Mouse (Mus musculus) liver, postnatal 0 days (tissue): ENCODE data around the gene Ppy. TPM values are rescaled to one million over a fixed set of nuclear protein-coding genes. Genes with fewer than 3 reads are reported as not detected.

Experiments
- ATAC-seq: fragments of 200-750 bp; cut with Nextera tagmentation; 2 replicates; pipeline ENCODE4 v1.8.0; 2017; ENCODE audit warnings: mild to moderate bottlenecking, moderate library complexity
- DNase-seq: peaks from one replicate; pipeline ENCODE4 v3.0.0-alpha.2; 2016
- H3K27ac ChIP-seq: fragments of 300-500 bp; sonication (generic); 2 replicates; pipeline ENCODE4 v1.5.1; 2014; ENCODE audit warnings: antibody characterized with exemption, moderate library complexity, mild to moderate bottlenecking, low read depth
- H3K27me3 ChIP-seq: fragments of 300-500 bp; sonication (generic); 2 replicates; pipeline ENCODE4 v1.6.1; 2014; ENCODE audit warnings: low read length, control low read depth, mixed read lengths; ENCODE audit not compliant: insufficient read depth
- H3K36me3 ChIP-seq: fragments of 300-500 bp; sonication (generic); replicated peaks from 2 replicates; pipeline ENCODE4 v1.6.1; 2014; ENCODE audit warnings: mild to moderate bottlenecking, control low read depth, low read length, moderate library complexity, mixed read lengths; ENCODE audit not compliant: insufficient read depth
- H3K4me1 ChIP-seq: fragments of 300-500 bp; sonication (generic); 2 replicates; pipeline ENCODE4 v1.6.1; 2014; ENCODE audit warnings: antibody characterized with exemption, mild to moderate bottlenecking, control low read depth; ENCODE audit not compliant: insufficient read depth
- H3K4me2 ChIP-seq: fragments of 300-500 bp; sonication (generic); 2 replicates; pipeline ENCODE4 v1.6.1; 2014; ENCODE audit warnings: low read depth, mild to moderate bottlenecking, low read length, moderate library complexity, mixed read lengths
- H3K4me3 ChIP-seq: fragments of 300-500 bp; sonication (generic); 2 replicates; pipeline ENCODE4 v1.5.1; 2014; ENCODE audit warnings: low read depth, low read length
- H3K9ac ChIP-seq: fragments of 300-500 bp; sonication (generic); replicated peaks from 2 replicates; pipeline ENCODE4 v1.6.1; 2014; ENCODE audit warnings: mild to moderate bottlenecking, moderate library complexity
- H3K9me3 ChIP-seq: fragments of 300-500 bp; sonication (generic); 2 replicates; pipeline ENCODE4 v1.6.1; 2016; ENCODE audit warnings: mild to moderate bottlenecking, control low read depth, low read length, mixed read lengths
- CTCF ChIP-seq: sonication (generic); IDR thresholded peaks from 2 replicates; pipeline ENCODE4 v1.5.1; 2016; ENCODE audit warnings: antibody characterized with exemption, low read depth
- EP300 ChIP-seq: IDR thresholded peaks from 2 replicates; pipeline ENCODE4 v1.6.1; 2016; ENCODE audit warnings: antibody characterized with exemption, low read depth, mild to moderate bottlenecking
- WGBS: fragments of 180-500 bp; shearing (Covaris S2); extraction: QIAGEN DNeasy Blood & Tissue Kit; methylation state at CpG from one replicate; pipeline ENCODE4 v1.1.7; 2014; ENCODE audit not compliant: insufficient replicate concordance; 5-methylcytosine and 5-hydroxymethylcytosine counted together
- polyA plus RNA-seq: library from polyadenylated mRNA; unstranded; fragments of >200 nt; fragmentation: Nextera tagmentation; extraction: Ambion mirVana; gene quantifications from 2 replicates; pipeline ENCODE4 v1.2.1, GENCODE M21; 2015

Ppy gene
- polyA plus RNA-seq, 1 experiment from 2014 or later, result not detected

GRCm38 (mm10) chr11:102096446-102096845, 4.7 kb downstream of the Ppy start:
- H3K4me3 ChIP-seq, result no peak overlapping the region
- no peak for ATAC-seq
- 63% methylated on average over 5 of the region's 5 CpGs for WGBS

GRCm38 (mm10) chr11:102095676-102096075, 5.4 kb downstream of the Ppy start:
- ATAC-seq (no peak), DNase-seq (no peak)
- H3K9ac ChIP-seq, result no peak overlapping the region
- H3K36me3 ChIP-seq, result no peaks in the 10 kb centered on the region
- H3K4me1 ChIP-seq, result peaks cover 25% of the 10 kb centered on the region
- H3K27me3 ChIP-seq, result no peaks in the 10 kb centered on the region
- no peak overlapping the region for H3K4me2 ChIP-seq
- H3K4me3 ChIP-seq, result no peak overlapping the region
- WGBS, result 73% methylated on average over 3 of the region's 3 CpGs
- no peaks in the 10 kb centered on the region for H3K9me3 ChIP-seq
- TF ChIP-seq EP300, result no peak
- no peak for TF ChIP-seq CTCF
- H3K27ac ChIP-seq, result no peak overlapping the region

More at GRCm38 (mm10) chr11:102096446-102096845, 4.7 kb downstream of the Ppy start:
- Histone ChIP-seq H3K4me2 (peak overlapping the region; percentile 61), H3K36me3 (no peaks in the 10 kb centered on the region), H3K27ac (0 out of 2 replicates have a peak overlapping the region, but pooled peaks have one; percentile 8), H3K4me1 (peaks cover 25% of the 10 kb centered on the region), H3K9ac (no peak overlapping the region), H3K27me3 (0 out of 2 replicates have a peak, but pooled peaks cover 4% of the 10 kb centered on the region), H3K9me3 (no peaks in the 10 kb centered on the region)
- DNase-seq, result no peak
- TF ChIP-seq CTCF, result no peak
- TF ChIP-seq EP300, result no peak

- H3K4me3 ChIP-seq, result peak overlapping the region; percentile 59
- H3K36me3 ChIP-seq, result no peaks in the 10 kb centered on the region
- H3K4me2 ChIP-seq, result peak overlapping the region; percentile 85
- peak overlapping the region; percentile 81 for H3K27ac ChIP-seq
- peak; percentile 80 for DNase-seq
- under 1% methylated on average over 20 of the region's 20 CpGs for WGBS
- peak overlapping the region; percentile 69 for H3K9ac ChIP-seq
- no peaks in the 10 kb centered on the region for H3K9me3 ChIP-seq
- peak; percentile 85 for ATAC-seq
- peak; percentile 74 for TF ChIP-seq CTCF
- peak; percentile 61; the same call in 1 of the 2 replicates for TF ChIP-seq EP300
- peaks cover 17% of the 10 kb centered on the region for H3K4me1 ChIP-seq
- H3K27me3 ChIP-seq, result no peaks in the 10 kb centered on the region; the same call in 1 of the 2 replicates
These were observed 11.9 kb downstream of the Ppy start for GRCm38 (mm10) chr11:102089088-102089808.

GRCm38 (mm10) chr11:102087931-102088898, 12.9 kb downstream of the Ppy start, which contains the start of gene Mpp2:
Gene Mpp2, minus strand, starts transcription at chr11:102088515.
- DNase-seq, result peak; percentile 83
- peaks cover 17% of the 10 kb centered on the region for H3K4me1 ChIP-seq
- peak within 1 kb of the TSS; percentile 59 for H3K4me3 ChIP-seq
- H3K9me3 ChIP-seq, result no peaks in the 10 kb centered on the region
- TF ChIP-seq CTCF (no peak; the same call in 1 of the 2 replicates), EP300 (no peak)
- peak within 1 kb of the TSS; percentile 81 for H3K27ac ChIP-seq
- H3K9ac ChIP-seq, result peak within 1 kb of the TSS; percentile 69
- peak; percentile 78 for ATAC-seq
- peak within 1 kb of the TSS; percentile 85 for H3K4me2 ChIP-seq
- H3K27me3 ChIP-seq, result no peaks in the 10 kb centered on the region; the same call in 1 of the 2 replicates
- H3K36me3 ChIP-seq, result no peaks in the 10 kb centered on the region
- WGBS, result under 1% methylated on average over 49 of the region's 49 CpGs

- H3K4me3 ChIP-seq, result peak overlapping the region; percentile 59
- H3K9me3 ChIP-seq, result no peaks in the 10 kb centered on the region
- H3K36me3 ChIP-seq, result no peaks in the 10 kb centered on the region
- peak overlapping the region; percentile 81 for H3K27ac ChIP-seq
- ATAC-seq (peak; percentile 35), DNase-seq (peak; percentile 77)
- H3K4me1 ChIP-seq, result peaks cover 22% of the 10 kb centered on the region
- WGBS, result under 1% methylated on average over 38 of the region's 39 CpGs
- peak overlapping the region; percentile 69 for H3K9ac ChIP-seq
- H3K27me3 ChIP-seq, result peaks cover 7% of the 10 kb centered on the region
- peak overlapping the region; percentile 85 for H3K4me2 ChIP-seq
- TF ChIP-seq EP300 (no peak), CTCF (no peak)
These were observed 13.9 kb downstream of the Ppy start for GRCm38 (mm10) chr11:102087081-102087751.
